Mouse (Mus musculus): ENCODE measurements at regions not wholly inside any gene's neighbourhood (a gene's known extent, or its start where the extent isn't known, plus 50 kb on each side); places are given as distances from the start of the nearest gene placed in this dataset.

DNA sequence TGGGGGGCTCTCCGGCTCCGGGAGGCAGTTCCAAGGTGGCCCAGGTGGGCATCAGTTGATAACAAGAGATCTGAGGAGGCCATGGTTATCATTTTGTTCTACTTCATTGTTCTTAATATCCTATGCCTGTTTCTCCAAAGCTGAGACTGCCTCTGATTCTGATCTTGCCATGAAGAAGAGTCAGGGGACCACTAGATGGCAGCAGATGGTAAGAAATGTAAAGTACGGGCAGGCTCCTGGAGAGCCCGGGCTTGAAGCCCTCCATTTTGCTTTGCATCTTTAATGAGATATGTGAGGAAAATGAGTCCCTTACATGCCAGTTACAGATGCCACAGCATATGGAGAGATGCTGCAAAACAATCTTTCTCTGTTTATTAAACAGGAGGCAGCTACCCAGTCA is 194.1 kb downstream of the Dad1 start:
- peak; percentile 69; the same call in 1 of the 2 replicates for TF ChIP-seq CTCF (IDR thresholded peaks at IDR 0.05; ENCODE audit: borderline replicate concordance, insufficient read depth, low read depth, low read length)
- TF ChIP-seq POLR2A (IDR thresholded peaks at IDR 0.05; ENCODE audit: borderline replicate concordance, insufficient read depth, low read length), result no peak

Data from cerebellum, adult 2 months (tissue).